Mouse (Mus musculus): ENCODE data around the gene Slc24a2. TPM values are rescaled to one million over a fixed set of nuclear protein-coding genes. Genes with fewer than 3 reads are reported as not detected.
A peak's percentile ranks its signal among the peaks of the same experiment; 100 is the strongest.

Slc24a2 gene
- total RNA-seq, 2 experiments from 2014 or later, result 171 to 172 TPM

DNA sequence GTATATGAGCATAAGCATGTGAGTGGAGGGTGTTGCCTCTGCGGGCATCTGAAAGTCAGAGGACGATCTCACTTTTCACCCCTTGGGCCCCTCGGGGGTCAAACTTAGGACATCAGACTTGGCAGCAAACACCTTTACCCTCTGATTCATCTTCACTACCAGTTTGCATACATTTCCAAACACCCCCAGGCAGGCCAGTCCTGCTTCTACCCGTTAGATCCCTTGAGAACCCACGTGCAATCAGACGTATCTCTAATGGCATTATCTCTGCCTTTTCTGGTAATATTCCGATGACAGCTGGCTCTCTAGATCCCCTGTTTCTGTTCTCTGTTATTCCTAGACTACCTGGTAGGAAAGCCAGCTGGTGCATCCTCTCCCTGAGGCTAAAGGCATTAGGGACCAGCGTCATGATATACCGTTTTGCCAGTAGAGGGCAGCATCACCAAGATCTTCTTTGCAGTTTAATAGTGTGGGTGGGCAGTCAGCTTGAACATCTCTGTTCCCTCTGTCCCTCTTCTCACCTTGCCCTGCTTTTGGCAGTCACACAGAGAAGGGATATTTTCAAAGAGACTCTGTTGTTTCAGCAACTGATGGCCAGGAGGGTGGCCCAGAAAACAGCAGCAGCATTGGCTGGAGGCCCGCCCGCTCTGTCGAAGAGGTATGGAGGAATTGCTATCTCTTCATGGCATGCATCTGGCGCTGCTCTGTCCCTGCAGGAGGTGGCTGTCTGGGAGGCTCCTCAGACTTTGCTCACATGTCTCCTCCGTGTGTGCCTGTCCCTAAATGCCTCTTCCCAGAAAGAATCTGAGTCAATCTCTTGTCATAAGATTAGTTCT lies 272.5 kb downstream of the Slc24a2 start:
- peak; percentile 78 to 84 for DNase-seq (ENCODE audit: low spot score in 2 of 2)

DNA sequence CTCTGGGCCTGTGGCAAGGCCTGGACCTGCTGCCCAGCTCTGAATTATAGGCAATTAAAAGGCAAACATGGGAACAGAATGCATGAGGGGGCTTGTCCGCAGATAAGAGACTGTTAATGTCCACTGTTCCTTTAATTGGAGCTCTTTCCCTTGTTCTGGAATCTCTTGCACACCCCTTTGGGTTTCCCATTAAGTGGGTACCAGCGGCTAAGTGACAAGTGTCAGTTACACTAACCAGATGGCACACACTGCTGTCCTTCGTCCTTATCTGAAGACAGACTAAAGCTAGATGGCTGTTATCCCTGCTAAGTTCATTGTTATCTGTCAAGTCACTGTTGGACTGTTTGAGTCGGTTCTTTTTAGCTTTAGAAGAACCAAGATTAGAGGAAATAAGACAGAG lies 274.8 kb downstream of the Slc24a2 start:
- no peak for DNase-seq (ENCODE audit: low spot score in 2 of 2)

DNA sequence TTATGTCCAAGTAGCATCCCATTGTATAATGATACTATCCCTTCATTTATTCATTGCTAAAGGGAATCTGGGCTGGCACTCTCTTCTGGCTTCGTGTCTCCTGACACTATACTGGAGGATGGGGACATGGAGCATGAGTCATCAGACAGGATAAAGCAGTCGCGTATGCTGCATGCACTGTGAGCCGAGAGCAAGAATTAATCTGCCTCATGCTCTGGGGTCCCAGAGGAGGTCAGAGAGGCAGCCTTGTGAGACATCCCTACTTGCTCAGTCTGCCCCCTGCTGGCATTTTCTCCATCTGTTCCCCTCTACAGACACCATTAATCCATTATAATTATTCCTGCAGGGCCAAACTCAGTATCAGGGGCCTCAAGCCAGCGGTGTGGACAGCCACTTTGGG lies 276.8 kb downstream of the Slc24a2 start:
- DNase-seq (ENCODE audit: low spot score in 2 of 2), result no peak

DNA sequence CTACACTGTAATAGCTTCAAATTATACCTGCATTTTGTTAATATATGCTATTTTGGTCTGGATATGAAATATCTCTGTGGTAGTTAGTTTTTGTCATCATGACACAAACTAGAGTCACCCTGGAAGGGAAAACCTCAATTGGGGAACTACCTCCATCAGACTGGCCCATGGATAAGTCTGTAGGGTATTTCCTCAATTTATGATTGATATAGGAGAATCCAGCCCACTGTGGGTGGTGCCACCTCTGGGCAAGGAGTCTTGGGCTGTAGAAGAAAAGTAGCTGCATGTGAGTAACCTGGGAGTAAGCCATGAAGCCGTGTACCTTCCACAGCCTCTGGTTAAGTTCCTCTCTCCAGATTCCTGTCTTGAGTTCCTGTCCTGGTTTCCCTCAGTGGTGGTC lies 281.5 kb downstream of the Slc24a2 start:
- DNase-seq (ENCODE audit: low spot score in 2 of 2), result no peak

DNA sequence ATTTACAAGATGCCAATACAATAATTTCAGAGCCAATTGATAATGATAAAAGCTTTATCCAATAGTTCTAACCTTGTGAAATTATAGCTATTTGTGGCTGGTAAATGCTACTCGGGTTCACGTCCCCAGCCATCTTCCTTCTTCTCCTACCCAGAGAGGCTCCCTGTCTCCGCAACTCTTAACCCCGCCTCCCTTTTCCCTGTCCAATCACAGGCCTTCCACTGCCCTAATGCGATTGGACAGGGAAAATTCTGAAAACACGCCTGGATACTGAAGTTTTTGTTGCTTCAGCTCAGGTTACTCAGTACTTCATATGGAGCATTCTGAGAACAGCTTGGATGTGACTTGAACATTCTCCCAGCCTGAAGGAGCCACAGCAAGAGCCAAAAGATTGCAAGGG lies 287.0 kb downstream of the Slc24a2 start:
- no peak for DNase-seq (ENCODE audit: low spot score in 2 of 2)

DNA sequence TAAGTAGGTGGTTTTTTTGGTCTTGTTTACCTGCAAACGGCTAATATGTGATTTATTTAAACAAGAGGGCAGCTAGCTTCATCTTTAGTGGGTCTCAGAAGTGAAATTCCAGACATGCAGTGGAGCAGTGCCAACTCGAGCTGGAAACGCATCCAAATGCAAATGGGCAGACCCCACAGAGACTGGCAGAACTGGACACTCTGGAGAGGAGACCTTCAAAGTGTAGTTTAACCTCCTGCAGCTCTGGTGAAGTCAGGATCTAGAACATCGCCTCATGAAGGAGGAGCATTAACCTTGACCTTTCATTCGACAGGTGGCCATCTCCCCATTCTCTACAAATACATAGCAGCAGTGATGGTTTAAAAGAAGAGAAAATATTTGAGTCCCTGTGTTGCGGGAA lies 287.6 kb downstream of the Slc24a2 start:
- DNase-seq (ENCODE audit: low spot score in 2 of 2), result no peak

DNA sequence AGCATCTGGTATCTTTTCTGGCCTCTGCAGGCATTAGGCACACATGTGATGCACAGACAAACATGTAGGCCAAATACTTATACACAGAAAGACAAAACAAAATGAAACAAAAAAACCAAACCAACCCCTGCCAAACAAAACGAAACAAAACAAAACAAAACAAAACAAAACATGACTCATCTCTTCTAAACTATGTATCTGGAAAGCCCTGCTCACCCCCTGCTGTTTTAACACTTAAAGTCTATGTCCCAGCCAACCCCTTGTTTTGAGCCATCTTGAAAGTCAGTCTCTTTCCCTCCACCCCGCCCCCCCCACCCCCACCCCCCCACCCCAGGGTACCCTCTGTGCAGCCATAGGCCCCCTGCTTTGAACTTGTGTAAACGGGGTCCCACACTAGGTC lies 293.6 kb downstream of the Slc24a2 start:
- no peak for DNase-seq (ENCODE audit: low spot score in 2 of 2)

DNA sequence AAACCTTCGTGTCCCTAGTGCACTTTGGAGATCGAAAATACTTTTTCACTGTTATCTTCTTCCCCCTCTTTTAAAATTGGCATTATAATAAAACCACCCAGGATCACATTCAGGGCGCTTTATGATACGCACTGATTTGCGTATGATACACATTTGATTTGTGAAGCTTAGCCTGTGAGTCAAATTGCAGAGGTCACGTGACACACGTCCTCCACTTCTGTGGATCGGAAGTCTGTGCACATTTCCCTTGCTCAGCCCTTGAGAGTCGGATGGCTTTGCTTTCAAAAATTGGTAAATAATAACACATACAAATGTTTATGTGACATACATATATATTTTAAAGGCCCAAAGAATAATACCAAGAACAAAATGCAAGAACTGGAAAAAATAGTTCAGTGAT lies 294.1 kb downstream of the Slc24a2 start:
- no peak for DNase-seq (ENCODE audit: low spot score in 2 of 2)
